Comparison of ENCODE assay signal across 14 mouse cellular contexts in the genomic region with DNA sequence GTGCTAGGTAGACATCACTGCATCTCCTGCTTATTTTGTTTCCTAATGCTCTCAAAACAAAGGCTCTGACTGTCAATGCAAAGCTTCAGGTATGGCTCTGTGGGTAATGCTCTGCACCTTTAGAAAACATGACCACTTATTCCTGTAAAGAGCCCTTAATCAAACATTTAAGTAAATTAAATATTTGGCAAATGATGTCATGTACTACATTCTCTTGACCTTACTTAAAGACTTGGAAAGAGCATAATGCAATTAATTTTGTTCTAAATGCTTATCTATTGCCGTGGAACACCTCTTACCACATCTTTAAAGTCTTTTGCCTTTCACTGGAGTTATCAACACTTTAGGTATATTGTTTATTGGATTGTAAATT.
"Had no signal": no experiment of that assay in that cellular context is flagged by ENCODE, and none has a peak within 500 bp of the region (broad histone marks: within the 10 kb centered on the region; RNA-seq: fewer than 3 reads in every experiment).

No protein-coding gene starts in this region.

- H3K9ac ChIP-seq: limb, embryonic 15.5 days; liver, embryonic 12.5 days; midbrain, embryonic 15.5 days; neural tube, embryonic 12.5 days had no signal

- ATAC-seq: intestine, postnatal 0 days; liver, embryonic 12.5 days; midbrain, embryonic 15.5 days had no signal

- H3K27ac ChIP-seq: kidney, postnatal 0 days; limb, embryonic 15.5 days; liver, embryonic 12.5 days; midbrain, embryonic 10.5 days; midbrain, embryonic 15.5 days; neural tube, embryonic 12.5 days had no signal

- H3K4me1 ChIP-seq: limb, embryonic 15.5 days; liver, embryonic 12.5 days; midbrain, embryonic 10.5 days; midbrain, embryonic 15.5 days; neural tube, embryonic 12.5 days had no signal

- H3K9me3 ChIP-seq: limb, embryonic 15.5 days; liver, embryonic 12.5 days; midbrain, embryonic 10.5 days; midbrain, embryonic 15.5 days; neural tube, embryonic 12.5 days had no signal

- H3K4me3 ChIP-seq: limb, embryonic 15.5 days; liver, embryonic 12.5 days; midbrain, embryonic 10.5 days; midbrain, embryonic 15.5 days; neural tube, embryonic 12.5 days had no signal

- H3K36me3 ChIP-seq: limb, embryonic 15.5 days; liver, embryonic 12.5 days; midbrain, embryonic 10.5 days; midbrain, embryonic 15.5 days; neural tube, embryonic 12.5 days had no signal

- H3K27me3 ChIP-seq: limb, embryonic 15.5 days; liver, embryonic 12.5 days; midbrain, embryonic 15.5 days; neural tube, embryonic 12.5 days had no signal

- H3K4me2 ChIP-seq: limb, embryonic 15.5 days; liver, embryonic 12.5 days; midbrain, embryonic 15.5 days; neural tube, embryonic 12.5 days had no signal

- DNase-seq: kidney, adult 8-10 months; kidney, postnatal 36 days; layer of hippocampus, adult 9-11 months; layer of hippocampus, postnatal 36 days; right cerebral cortex, postnatal 4 days; spleen, adult 18-20 months; thymus, postnatal 36 days had no signal
